Mouse (Mus musculus) fat pad, adult 2 months (tissue): ENCODE measurements around the gene Anp32a.

ENCODE experiments used
- DNase-seq: peaks from one replicate; pipeline ENCODE4 v3.0.0-alpha.2; 2011; ENCODE audit warnings: low read depth, low spot score; ENCODE audit errors: extremely low read depth

The Anp32a gene

GRCm38 (mm10) chr9:62345633-62346387, 4.7 kb downstream of the Anp32a start:
- DNase-seq, result no peak

GRCm38 (mm10) chr9:62346388-62346679, 5.2 kb downstream of the Anp32a start:
- no peak for DNase-seq

GRCm38 (mm10) chr9:62347201-62347600, 6.1 kb downstream of the Anp32a start:
- DNase-seq, result no peak

- DNase-seq, result no peak
Observed at GRCm38 (mm10) chr9:62348050-62348449, 7.0 kb downstream of the Anp32a start.

GRCm38 (mm10) chr9:62348467-62348985, 7.4 kb downstream of the Anp32a start:
- DNase-seq, result no peak

GRCm38 (mm10) chr9:62349250-62349649, 8.2 kb downstream of the Anp32a start:
- no peak for DNase-seq

- no peak for DNase-seq
Observed at GRCm38 (mm10) chr9:62350721-62351120, 9.6 kb downstream of the Anp32a start.

GRCm38 (mm10) chr9:62351200-62351599, 10.1 kb downstream of the Anp32a start:
- DNase-seq, result no peak

GRCm38 (mm10) chr9:62353784-62354183, 12.7 kb downstream of the Anp32a start:
- DNase-seq, result no peak

- DNase-seq, result no peak
Observed at GRCm38 (mm10) chr9:62354838-62355719, 14.0 kb downstream of the Anp32a start.

- no peak for DNase-seq
Observed at GRCm38 (mm10) chr9:62355763-62356162, 14.7 kb downstream of the Anp32a start.

GRCm38 (mm10) chr9:62357593-62357992, 16.5 kb downstream of the Anp32a start:
- no peak for DNase-seq

GRCm38 (mm10) chr9:62358851-62359250, 17.8 kb downstream of the Anp32a start:
- no peak for DNase-seq

GRCm38 (mm10) chr9:62360889-62361288, 19.8 kb downstream of the Anp32a start:
- DNase-seq, result no peak

- no peak for DNase-seq
Observed at GRCm38 (mm10) chr9:62362835-62363385, 21.8 kb downstream of the Anp32a start.

GRCm38 (mm10) chr9:62363619-62364018, 22.5 kb downstream of the Anp32a start:
- DNase-seq, result peak; percentile 31

- no peak for DNase-seq
Observed at GRCm38 (mm10) chr9:62364216-62364615, 23.1 kb downstream of the Anp32a start.

GRCm38 (mm10) chr9:62364831-62365230, 23.7 kb downstream of the Anp32a start:
- no peak for DNase-seq

GRCm38 (mm10) chr9:62365326-62366080, 24.4 kb downstream of the Anp32a start:
- DNase-seq, result no peak

- no peak for DNase-seq
Observed at GRCm38 (mm10) chr9:62366478-62367458, 25.7 kb downstream of the Anp32a start.
